Mouse (Mus musculus) stomach, embryonic 16.5 days (tissue): ENCODE data around the gene Zfr2. TPM values are rescaled to one million over a fixed set of nuclear protein-coding genes. Genes with fewer than 3 reads are reported as not detected.

Source experiments
- ATAC-seq: fragments of 200-750 bp; cut with Nextera tagmentation; 2 replicates; pipeline ENCODE4 v1.8.0; 2017; ENCODE audit warnings: moderate number of reproducible peaks, moderate TSS enrichment; ENCODE audit not compliant: insufficient read depth, low FRiP score
- H3K27ac ChIP-seq: fragments of 300-500 bp; sonication (generic); 2 replicates; pipeline ENCODE4 v1.5.1; 2014; ENCODE audit warnings: low read length
- H3K27me3 ChIP-seq: fragments of 300-500 bp; sonication (generic); 2 replicates; pipeline ENCODE4 v1.6.1; 2014; ENCODE audit warnings: low read length, control low read depth, mixed read lengths; ENCODE audit not compliant: control insufficient read depth, insufficient read depth
- H3K36me3 ChIP-seq: fragments of 300-500 bp; sonication (generic); 2 replicates; pipeline ENCODE4 v1.6.1; 2014; ENCODE audit warnings: low read length; ENCODE audit not compliant: control insufficient read depth, insufficient read depth
- H3K4me1 ChIP-seq: fragments of 300-500 bp; sonication (generic); 2 replicates; pipeline ENCODE4 v1.6.1; 2014; ENCODE audit warnings: low read length, control low read depth, mixed read lengths; ENCODE audit not compliant: control insufficient read depth, insufficient read depth
- H3K4me2 ChIP-seq: fragments of 300-500 bp; sonication (generic); 2 replicates; pipeline ENCODE4 v1.6.1; 2014; ENCODE audit warnings: low read depth, low read length, mixed read lengths
- H3K4me3 ChIP-seq: fragments of 300-500 bp; sonication (generic); replicated peaks from 2 replicates; pipeline ENCODE4 v1.5.1; 2014; ENCODE audit warnings: mild to moderate bottlenecking, low read length
- H3K9ac ChIP-seq: fragments of 300-500 bp; sonication (generic); 2 replicates; pipeline ENCODE4 v1.6.1; 2014; ENCODE audit warnings: low read length
- H3K9me3 ChIP-seq: fragments of 300-500 bp; sonication (generic); replicated peaks from 2 replicates; pipeline ENCODE4 v1.6.1; 2016; ENCODE audit warnings: low read length, control low read depth; ENCODE audit not compliant: control insufficient read depth
- WGBS: fragments of 180-500 bp; shearing (Covaris S2); extraction: QIAGEN DNeasy Blood & Tissue Kit; methylation state at CpG from one replicate; pipeline ENCODE4 v1.1.7; 2014; 5-methylcytosine and 5-hydroxymethylcytosine counted together
- polyA plus RNA-seq: library from polyadenylated mRNA; unstranded; fragments of >200 nt; fragmentation: Nextera tagmentation; extraction: Ambion mirVana; gene quantifications from 2 replicates; pipeline ENCODE4 v1.2.1, GENCODE M21; 2015

Zfr2 gene
- polyA plus RNA-seq, 1 experiment from 2014 or later, result 5.3 TPM

DNA sequence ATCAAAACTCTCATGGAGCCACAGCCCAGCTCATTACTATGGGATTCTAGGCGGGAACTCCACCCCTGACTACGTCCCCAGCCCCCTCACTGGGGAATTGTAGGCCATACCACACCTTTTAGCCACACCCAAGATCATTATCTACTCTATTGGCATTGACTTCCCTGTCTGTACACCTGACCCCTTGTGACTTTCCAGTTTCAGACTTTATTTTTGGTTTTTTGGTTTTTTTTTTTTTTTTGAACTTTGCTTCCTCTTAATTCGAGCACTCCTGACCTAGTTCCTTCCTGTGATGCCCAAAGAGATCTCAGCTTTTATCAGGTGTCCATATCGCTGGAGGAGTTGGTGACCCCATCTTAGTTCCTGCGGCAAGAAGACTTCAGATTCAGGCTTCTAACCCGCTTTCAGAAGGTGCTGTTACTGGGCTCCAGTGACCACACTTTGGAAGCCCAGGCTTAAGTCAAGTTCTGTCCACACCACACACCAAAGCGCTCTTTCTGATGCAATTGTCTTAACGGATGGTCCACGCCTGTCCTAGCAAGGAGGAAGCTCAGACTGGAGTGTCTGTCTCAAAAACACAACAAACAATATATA lies 58.7 kb downstream of the Zfr2 start, which contains the start of gene Tjp3:
Gene Tjp3, minus strand, starts transcription at position 71 of the 594 bp plus-strand sequence.
- H3K9me3 ChIP-seq, result no peaks in the 10 kb centered on the region
- H3K9ac ChIP-seq, result peak within 1 kb of the TSS; percentile 66
- H3K27me3 ChIP-seq, result no peaks in the 10 kb centered on the region
- 58% methylated on average over 9 of the region's 9 CpGs for WGBS
- H3K27ac ChIP-seq, result peak within 1 kb of the TSS; percentile 94
- ATAC-seq, result no peak
- peak within 1 kb of the TSS; percentile 45 for H3K4me2 ChIP-seq
- H3K4me3 ChIP-seq, result peak within 1 kb of the TSS; percentile 47
- peaks cover 37% of the 10 kb centered on the region for H3K4me1 ChIP-seq
- H3K36me3 ChIP-seq, result no peaks in the 10 kb centered on the region

DNA sequence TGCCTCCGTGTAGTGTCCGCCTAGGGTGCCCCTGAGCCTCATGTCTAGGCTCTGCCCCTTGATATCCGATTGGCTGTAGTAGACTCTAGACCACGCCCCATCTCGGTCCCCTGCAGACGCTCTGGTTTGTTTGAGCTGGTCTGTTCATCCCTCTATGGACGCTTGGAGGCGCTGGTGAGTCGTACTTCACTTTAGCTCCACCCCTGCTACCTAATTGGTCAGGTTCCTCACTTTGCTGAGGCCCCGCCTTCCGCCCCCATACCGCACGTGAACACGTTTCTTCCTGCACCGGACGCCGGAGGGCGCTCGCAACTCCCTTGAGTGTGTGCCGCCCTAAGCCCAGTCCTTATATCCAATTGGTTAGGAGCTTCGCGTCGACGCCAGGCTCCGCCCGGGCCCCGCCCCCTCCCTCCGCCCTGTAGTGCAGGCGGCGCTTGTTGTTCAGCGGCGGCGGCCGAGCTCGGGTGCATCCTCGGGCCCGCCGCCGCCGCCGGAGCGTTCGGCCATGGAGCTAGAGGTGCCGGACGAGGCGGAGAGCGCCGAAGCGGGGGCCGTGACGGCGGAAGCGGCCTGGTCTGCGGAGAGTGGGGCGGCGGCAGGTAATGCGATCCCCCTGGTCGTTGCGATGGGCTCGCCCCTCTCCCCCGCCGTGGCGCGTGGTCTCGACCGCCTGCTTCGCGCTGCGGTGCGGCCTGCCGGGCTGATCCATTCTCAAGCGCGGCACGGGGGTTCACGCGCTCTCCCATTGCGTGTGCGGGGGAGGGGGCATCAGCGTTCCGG lies 59.8 kb downstream of the Zfr2 start, which contains the start of gene Pip5k1c:
Gene Pip5k1c, plus strand, starts transcription at position 410 of the 780 bp plus-strand sequence.
- Histone ChIP-seq H3K4me3 (peak within 1 kb of the TSS; percentile 91), H3K27ac (peak within 1 kb of the TSS; percentile 94), H3K9ac (peak within 1 kb of the TSS; percentile 86), H3K4me1 (peaks cover 42% of the 10 kb centered on the region), H3K27me3 (no peaks in the 10 kb centered on the region), H3K4me2 (peak within 1 kb of the TSS; percentile 97), H3K36me3 (no peaks in the 10 kb centered on the region), H3K9me3 (no peaks in the 10 kb centered on the region)
- WGBS, result 1% methylated on average over 77 of the region's 80 CpGs
- peak; percentile 92 for ATAC-seq

- ATAC-seq, result no peak
- 3% methylated on average over 25 of the region's 25 CpGs for WGBS
- no peaks in the 10 kb centered on the region for H3K27me3 ChIP-seq
- H3K27ac ChIP-seq, result peak overlapping the region; percentile 87
- no peaks in the 10 kb centered on the region for H3K36me3 ChIP-seq
- H3K9ac ChIP-seq, result peak overlapping the region; percentile 86
- H3K4me1 ChIP-seq, result peaks cover 36% of the 10 kb centered on the region
- peak overlapping the region; percentile 97 for H3K4me2 ChIP-seq
- no peaks in the 10 kb centered on the region for H3K9me3 ChIP-seq
- peak overlapping the region; percentile 91 for H3K4me3 ChIP-seq
Observed at GRCm38 (mm10) chr10:81293334-81294030, 60.5 kb downstream of the Zfr2 start.

- H3K9ac ChIP-seq, result peak overlapping the region; percentile 86
- no peaks in the 10 kb centered on the region for H3K9me3 ChIP-seq
- H3K27me3 ChIP-seq, result no peaks in the 10 kb centered on the region
- no peaks in the 10 kb centered on the region for H3K36me3 ChIP-seq
- H3K4me1 ChIP-seq, result peaks cover 36% of the 10 kb centered on the region
- H3K27ac ChIP-seq, result no peak overlapping the region
- peak overlapping the region; percentile 91 for H3K4me3 ChIP-seq
- peak overlapping the region; percentile 97 for H3K4me2 ChIP-seq
- 48% methylated on average over 8 of the region's 8 CpGs for WGBS
- ATAC-seq, result no peak
Observed at GRCm38 (mm10) chr10:81294442-81294841, 61.5 kb downstream of the Zfr2 start.

DNA sequence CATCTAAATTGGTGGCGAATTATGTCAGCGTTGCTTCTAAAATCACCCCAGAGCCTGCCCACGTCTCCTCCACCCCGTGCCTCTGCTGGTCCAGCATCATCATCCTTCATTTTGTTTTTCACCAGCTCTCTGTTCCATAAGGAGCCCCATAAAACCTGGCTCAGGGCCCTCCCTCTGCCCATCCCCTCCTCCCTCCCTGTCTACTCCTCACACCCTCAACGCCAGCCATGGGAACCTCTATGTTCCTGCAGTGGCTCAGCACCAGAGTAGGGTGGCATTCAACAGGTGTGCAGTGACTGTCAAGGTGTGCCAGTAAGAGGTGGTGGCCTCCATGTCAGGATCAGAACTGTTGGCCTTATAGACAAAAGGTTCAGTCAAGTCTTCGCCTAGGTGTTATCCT lies 62.2 kb downstream of the Zfr2 start:
- Histone ChIP-seq H3K27ac (no peak overlapping the region), H3K9me3 (no peaks in the 10 kb centered on the region), H3K4me1 (peaks cover 39% of the 10 kb centered on the region), H3K36me3 (no peaks in the 10 kb centered on the region), H3K9ac (no peak overlapping the region; the same call in 1 of the 2 replicates), H3K4me3 (no peak overlapping the region), H3K4me2 (no peak overlapping the region), H3K27me3 (no peaks in the 10 kb centered on the region)
- ATAC-seq, result no peak
- 89% methylated on average over 6 of the region's 6 CpGs for WGBS

DNA sequence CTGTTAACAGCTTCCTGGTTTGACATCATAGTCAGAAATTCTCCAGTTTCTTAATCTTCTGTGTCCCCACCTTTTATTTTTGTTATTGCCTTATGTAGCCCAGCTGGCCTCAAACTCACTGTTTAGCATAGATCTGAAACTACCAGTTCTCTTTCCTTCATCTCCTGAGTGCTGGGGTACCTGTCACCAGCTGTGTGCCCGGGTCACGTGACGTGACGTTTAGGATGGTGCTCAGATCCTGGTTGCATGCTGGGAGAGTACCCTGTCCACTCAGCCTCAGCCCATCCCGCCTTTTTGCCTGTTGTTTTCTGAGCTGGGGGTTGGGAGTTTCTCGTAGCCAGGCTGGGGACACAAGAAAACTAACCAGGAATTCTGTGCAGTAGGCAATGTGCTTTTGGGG lies 64.3 kb downstream of the Zfr2 start:
- H3K36me3 ChIP-seq, result no peaks in the 10 kb centered on the region
- H3K27ac ChIP-seq, result peak overlapping the region; percentile 73
- no peak overlapping the region for H3K4me2 ChIP-seq
- WGBS, result 73% methylated on average over 6 of the region's 6 CpGs
- peak overlapping the region; percentile 31; the same call in 1 of the 2 replicates for H3K9ac ChIP-seq
- no peaks in the 10 kb centered on the region for H3K9me3 ChIP-seq
- no peak overlapping the region for H3K4me3 ChIP-seq
- no peak for ATAC-seq
- no peaks in the 10 kb centered on the region for H3K27me3 ChIP-seq
- peaks cover 39% of the 10 kb centered on the region for H3K4me1 ChIP-seq

DNA sequence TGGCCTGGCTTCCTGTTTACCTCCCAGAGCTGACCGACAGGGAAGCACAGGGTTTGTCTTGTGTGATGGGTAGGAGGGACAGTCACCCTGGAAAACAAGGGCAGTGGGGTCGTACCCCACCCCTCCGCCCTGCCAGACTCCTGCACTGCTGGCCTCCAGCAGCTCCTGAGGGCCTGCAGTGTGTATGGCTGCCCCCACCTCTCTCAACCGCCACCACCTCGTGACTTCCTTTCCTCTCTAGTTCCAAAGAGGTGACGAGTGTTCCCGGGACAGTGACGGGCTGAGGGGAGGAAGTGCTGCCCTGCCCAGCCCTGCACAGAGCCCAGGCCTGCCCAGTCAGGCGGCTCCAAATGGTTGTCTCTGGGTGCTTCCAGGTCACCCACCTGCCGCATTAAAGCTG lies 64.9 kb downstream of the Zfr2 start:
- Histone ChIP-seq H3K27ac (peak overlapping the region; percentile 73), H3K9me3 (no peaks in the 10 kb centered on the region), H3K4me1 (peaks cover 45% of the 10 kb centered on the region), H3K9ac (peak overlapping the region; percentile 31; the same call in 1 of the 2 replicates), H3K36me3 (no peaks in the 10 kb centered on the region), H3K27me3 (no peaks in the 10 kb centered on the region), H3K4me2 (no peak overlapping the region), H3K4me3 (no peak overlapping the region)
- 47% methylated on average over 10 of the region's 10 CpGs for WGBS
- ATAC-seq, result no peak

DNA sequence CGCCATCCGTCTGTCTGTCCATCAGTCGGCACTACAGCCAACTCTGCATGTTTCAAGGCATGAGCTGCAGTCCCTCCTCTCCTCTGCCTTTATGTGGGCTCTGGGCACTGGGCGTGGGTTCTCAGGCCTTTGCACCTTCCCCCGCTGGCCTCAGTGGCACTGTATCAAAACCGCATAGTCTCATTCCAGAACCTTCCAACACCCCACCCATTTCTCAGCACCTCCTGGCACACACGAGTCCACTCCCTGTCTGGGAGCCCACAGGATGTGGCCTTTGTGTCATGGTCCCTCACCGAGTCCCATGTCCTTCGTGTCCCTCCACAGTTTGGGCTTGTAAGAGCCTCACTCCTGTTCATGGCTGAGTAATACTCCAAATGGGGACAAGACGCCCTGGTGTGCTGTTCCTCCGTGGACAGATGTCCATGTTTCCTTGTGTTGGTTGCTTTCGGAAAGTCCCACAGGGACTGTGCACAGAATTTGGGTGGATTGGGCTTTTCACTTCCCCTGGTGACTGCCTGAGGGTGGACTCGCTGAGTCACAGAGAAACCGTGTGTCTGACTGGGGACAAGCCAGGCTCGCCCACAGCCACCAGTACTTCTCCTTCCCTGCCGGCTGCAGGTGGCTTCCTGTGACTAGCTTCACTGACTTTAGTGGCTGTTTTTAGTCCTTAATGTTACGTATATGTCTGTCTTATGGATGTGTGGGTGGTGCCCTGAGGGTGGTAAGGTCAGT lies 65.6 kb downstream of the Zfr2 start:
- H3K4me1 ChIP-seq, result peaks cover 51% of the 10 kb centered on the region
- ATAC-seq, result no peak
- no peak overlapping the region for H3K9ac ChIP-seq
- H3K4me3 ChIP-seq, result no peak overlapping the region
- no peaks in the 10 kb centered on the region for H3K36me3 ChIP-seq
- H3K9me3 ChIP-seq, result no peaks in the 10 kb centered on the region
- no peak overlapping the region for H3K4me2 ChIP-seq
- H3K27me3 ChIP-seq, result no peaks in the 10 kb centered on the region
- WGBS, result 91% methylated on average over 17 of the region's 17 CpGs
- H3K27ac ChIP-seq, result peak overlapping the region; percentile 73; the same call in 1 of the 2 replicates
